Mouse (Mus musculus): ENCODE results near the gene Skp1a. TPM values are rescaled to one million over a fixed set of nuclear protein-coding genes. Genes with fewer than 3 reads are reported as not detected.

Skp1a gene
- 243 TPM for polyA plus RNA-seq (2015; fragmentation: Illumina TruSeq; extraction: RNeasy Lipid Tissue Mini Kit (QIAGEN cat#74804); ENCODE audit: insufficient read depth, low replicate concordance)

DNA sequence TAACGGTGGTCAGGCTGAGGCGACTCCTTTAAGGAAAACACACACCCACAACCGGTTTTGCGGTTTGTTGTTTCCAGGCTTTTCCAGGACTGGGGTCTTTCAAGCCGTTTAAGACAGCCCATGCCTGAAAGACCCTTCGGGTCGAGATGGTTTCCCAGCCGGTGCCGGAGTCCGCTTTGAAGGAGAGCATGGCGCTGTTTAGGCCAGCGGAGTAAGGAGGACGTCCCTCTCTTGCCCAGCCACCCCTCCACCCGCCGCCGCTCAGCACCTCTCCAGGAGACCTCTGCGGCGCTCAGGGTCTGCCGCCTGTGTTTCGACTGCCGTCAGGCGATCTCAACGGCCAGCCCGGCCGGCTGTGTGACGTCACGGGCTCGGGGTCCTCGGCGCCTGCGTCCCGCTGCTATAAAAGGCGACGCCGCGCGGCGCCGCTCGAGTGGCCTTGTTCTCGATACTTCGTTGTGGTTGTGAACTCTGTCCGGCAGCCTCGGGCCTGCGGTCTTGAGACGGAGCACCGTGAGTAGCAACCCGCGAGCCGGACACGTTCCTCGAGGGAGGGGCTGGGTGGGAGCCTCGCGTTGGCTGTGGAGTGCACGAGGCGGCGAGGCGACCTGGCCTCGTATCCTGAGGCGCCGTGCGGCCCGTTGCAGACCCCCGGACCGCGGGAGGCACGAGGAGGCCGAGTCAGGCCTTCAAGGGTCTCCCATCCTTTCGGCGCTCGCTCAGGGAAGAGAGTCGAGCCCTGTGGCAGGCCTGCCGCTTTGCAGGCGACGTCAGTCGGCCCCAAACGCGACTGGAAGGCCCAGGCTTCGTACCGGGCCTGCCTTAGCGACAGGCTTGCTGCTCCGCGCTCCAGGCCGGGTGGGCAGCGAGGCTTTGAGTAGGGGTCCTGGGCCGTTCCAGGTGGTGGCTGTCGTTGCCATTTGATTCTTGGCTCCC, at the start of gene Skp1a:
TSS of gene Skp1a (plus strand) at position 390 of the 936 bp plus-strand sequence.

DNA sequence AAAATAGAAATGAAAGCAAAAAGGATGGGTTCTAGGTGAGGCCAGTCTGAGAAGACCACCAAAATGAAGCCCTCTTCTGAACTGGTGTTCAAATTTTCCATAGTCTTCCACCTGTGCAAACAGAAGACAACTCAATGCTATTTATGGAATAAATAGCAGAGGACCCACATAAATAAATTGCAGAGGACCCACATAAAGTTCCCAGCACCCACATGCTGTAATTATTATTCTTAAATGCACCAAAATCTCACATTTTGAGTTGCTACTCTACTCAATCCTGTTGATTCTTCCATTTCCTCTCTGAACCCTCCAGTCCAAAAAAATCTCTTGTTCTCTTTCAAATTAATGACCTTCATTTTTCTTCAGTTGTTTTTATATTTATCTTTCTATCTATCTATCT, 17.9 kb upstream of the Skp1a start, which contains the start of gene Olfr1371:
TSS of gene Olfr1371 (minus strand) at position 101 of the 400 bp plus-strand sequence.

DNA sequence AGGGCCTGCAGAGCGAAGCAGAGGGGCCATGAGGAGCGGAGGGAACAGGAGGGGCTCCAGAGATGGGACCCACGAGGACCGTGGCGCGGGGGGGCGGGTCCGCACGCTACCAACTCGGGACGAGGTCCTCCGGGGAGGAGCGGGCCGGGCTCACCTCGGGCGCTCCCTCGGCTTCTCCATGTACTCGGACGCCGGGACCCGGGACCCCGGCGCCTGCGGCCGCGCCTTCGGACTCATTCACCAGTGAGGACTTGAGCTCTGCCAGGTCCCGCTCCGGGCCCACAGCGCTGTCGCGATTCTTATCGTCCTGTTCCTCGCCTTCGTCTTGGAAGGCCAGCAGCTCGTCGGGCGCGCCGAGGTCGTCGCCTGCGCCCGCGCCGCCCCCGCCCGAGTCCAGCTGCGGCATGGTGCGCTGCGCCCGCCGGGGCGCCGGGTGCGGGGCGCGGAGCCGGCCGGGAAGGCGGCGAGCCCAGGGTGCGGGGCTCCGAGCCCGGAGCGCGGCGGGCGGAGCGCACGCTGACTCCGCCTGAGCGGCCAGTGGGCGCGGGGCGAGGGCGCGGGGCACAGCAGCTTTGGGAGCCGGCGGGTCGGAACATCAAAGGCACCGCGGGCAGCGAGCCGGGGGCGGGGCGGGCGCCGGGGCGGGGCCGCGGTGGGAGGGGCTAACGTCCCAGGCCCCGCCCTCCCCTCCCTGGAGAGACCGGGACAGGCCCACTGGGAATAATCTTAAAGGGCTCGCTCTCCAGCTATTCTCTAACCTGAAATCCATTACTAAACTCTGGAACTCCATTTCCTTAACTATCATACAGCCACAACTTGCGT, 51.2 kb downstream of the Skp1a start, which contains the start of gene Tcf7:
TSS of gene Tcf7 (minus strand) at position 241 of the 822 bp plus-strand sequence.

Other genes with a start within 250 kb of the Skp1a start
- gene Ube2b, start 231.2 kb upstream of the Skp1a start, polyA plus RNA-seq (2015; fragmentation: Illumina TruSeq; extraction: RNeasy Lipid Tissue Mini Kit (QIAGEN cat#74804); ENCODE audit: insufficient read depth, low replicate concordance), result 243 TPM
- 5.2 TPM for gene Cdkl3, start 227.8 kb upstream of the Skp1a start, polyA plus RNA-seq (2015; fragmentation: Illumina TruSeq; extraction: RNeasy Lipid Tissue Mini Kit (QIAGEN cat#74804); ENCODE audit: insufficient read depth, low replicate concordance)
- gene Ppp2ca, start 133.3 kb upstream of the Skp1a start, polyA plus RNA-seq (2015; fragmentation: Illumina TruSeq; extraction: RNeasy Lipid Tissue Mini Kit (QIAGEN cat#74804); ENCODE audit: insufficient read depth, low replicate concordance), result 78.8 TPM
- gene Olfr1373, start 86.5 kb upstream of the Skp1a start, polyA plus RNA-seq (2015; fragmentation: Illumina TruSeq; extraction: RNeasy Lipid Tissue Mini Kit (QIAGEN cat#74804); ENCODE audit: insufficient read depth, low replicate concordance), result not detected
- gene Olfr1371, start 18.0 kb upstream of the Skp1a start, polyA plus RNA-seq (2015; fragmentation: Illumina TruSeq; extraction: RNeasy Lipid Tissue Mini Kit (QIAGEN cat#74804); ENCODE audit: insufficient read depth, low replicate concordance), result not detected
- 158 TPM for gene Tcf7, start 51.0 kb downstream of the Skp1a start, polyA plus RNA-seq (2015; fragmentation: Illumina TruSeq; extraction: RNeasy Lipid Tissue Mini Kit (QIAGEN cat#74804); ENCODE audit: insufficient read depth, low replicate concordance)
- 124 TPM for gene Vdac1, start 128.9 kb downstream of the Skp1a start, polyA plus RNA-seq (2015; fragmentation: Illumina TruSeq; extraction: RNeasy Lipid Tissue Mini Kit (QIAGEN cat#74804); ENCODE audit: insufficient read depth, low replicate concordance)
- gene 9530068E07Rik, start 164.4 kb downstream of the Skp1a start, polyA plus RNA-seq (2015; fragmentation: Illumina TruSeq; extraction: RNeasy Lipid Tissue Mini Kit (QIAGEN cat#74804); ENCODE audit: insufficient read depth, low replicate concordance), result 97.2 TPM

All from spleen, adult 10 weeks (tissue).